Mouse (Mus musculus): ENCODE data around the gene Cd24a. TPM values are rescaled to one million over a fixed set of nuclear protein-coding genes. Genes with fewer than 3 reads are reported as not detected.

The Cd24a gene
- polyA plus RNA-seq, 1 experiment, result 790 TPM

DNA sequence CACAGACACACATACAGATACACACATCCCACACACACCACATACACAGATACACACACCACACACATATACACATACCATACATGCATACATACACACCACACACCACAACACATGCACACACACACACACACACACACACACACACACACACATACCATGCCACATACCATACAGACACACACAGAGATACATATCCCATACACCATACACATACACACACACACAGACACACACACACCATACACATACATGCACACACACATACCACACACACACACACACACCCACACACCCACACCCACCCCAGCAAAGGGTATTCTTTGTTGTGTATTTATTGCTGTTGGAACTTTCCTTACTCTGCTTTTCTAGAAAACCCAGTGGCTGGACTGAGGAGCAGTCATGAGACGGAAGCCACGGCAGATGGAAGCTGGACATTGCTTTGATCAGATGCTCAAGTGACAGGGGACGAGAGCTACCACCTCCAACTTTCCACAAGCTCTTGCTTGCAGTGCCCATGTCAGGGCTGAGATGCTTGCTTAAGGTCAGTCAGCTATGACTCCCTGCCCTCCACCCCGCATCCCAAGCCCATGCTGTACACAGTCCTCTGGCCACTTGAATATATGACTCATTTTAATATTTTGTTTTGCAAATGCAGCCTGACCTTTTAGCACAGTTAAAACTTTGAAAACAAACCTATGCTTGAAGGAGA is 26.0 kb downstream of the Cd24a start:
- Histone ChIP-seq H3K4me1 (ENCODE audit: control insufficient read depth, insufficient read depth, low read length) (peaks cover 5% of the 10 kb centered on the region; the same call in 1 of the 2 replicates), H3K4me3 (replicated peaks; ENCODE audit: control insufficient read depth, low read depth, low read length) (no peak overlapping the region), H3K27ac (ENCODE audit: control insufficient read depth, insufficient read depth, low read depth, low read length, poor library complexity) (no peak overlapping the region)
- 97% methylated on average over 4 of the region's 4 CpGs for WGBS
- no peak for TF ChIP-seq POLR2A (IDR thresholded peaks at IDR 0.05; ENCODE audit: borderline replicate concordance, control insufficient read depth, low read depth, low read length)
- no peak for TF ChIP-seq CTCF (IDR thresholded peaks at IDR 0.05; ENCODE audit: control insufficient read depth, insufficient read depth, low read length)

DNA sequence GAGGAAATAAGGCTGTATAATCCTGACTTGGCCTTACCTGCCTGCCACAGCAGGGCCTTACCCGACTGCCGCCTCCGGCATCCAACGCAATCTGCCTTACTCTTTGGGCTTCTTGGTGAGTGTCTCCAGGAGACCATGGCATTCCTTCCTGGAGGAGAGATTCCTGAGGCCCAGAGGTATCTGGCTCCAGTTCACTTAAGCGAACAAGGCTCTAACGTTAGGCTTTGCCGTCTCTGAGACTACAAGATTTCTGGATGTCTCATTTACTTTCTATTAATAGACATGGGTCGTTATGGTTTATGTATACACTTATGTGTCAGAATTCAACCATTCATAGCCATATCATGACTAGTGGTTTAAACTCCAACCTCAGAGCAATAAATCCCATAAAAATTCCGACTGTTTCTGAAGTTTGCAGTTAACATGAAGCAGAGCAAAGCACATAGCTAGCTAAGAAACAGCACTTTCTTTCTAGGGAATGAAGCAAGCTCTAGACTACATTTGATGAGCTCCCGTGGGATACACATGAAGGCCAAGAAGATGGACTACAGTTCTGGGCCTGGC is 26.7 kb downstream of the Cd24a start:
- TF ChIP-seq POLR2A (IDR thresholded peaks at IDR 0.05; ENCODE audit: borderline replicate concordance, control insufficient read depth, low read depth, low read length) (no peak), CTCF (IDR thresholded peaks at IDR 0.05; ENCODE audit: control insufficient read depth, insufficient read depth, low read length) (no peak)
- Histone ChIP-seq H3K4me1 (ENCODE audit: control insufficient read depth, insufficient read depth, low read length) (peaks cover 5% of the 10 kb centered on the region; the same call in 1 of the 2 replicates), H3K4me3 (replicated peaks; ENCODE audit: control insufficient read depth, low read depth, low read length) (no peak overlapping the region), H3K27ac (ENCODE audit: control insufficient read depth, insufficient read depth, low read depth, low read length, poor library complexity) (no peak overlapping the region)
- WGBS, result 93% methylated on average over 10 of the region's 10 CpGs

DNA sequence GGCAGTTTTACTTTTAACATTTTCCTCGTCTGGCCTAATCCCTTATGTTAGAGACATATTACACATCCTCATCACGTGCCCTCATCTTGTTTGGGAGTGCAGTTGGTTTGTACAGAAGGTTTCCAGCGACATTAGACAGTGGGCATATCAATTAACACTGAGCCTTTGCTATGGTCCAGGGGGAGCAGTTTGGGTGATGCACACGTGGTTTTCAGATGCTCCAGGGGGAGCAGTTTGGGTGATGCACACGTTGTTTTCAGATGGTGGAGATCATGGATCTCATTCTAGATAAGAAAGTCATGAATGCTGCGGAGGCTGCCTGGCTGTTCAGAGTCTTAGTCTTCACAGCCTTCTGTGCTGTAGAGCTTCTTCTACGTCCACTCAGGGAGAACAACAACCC is 27.8 kb downstream of the Cd24a start:
- TF ChIP-seq CTCF (IDR thresholded peaks at IDR 0.05; ENCODE audit: control insufficient read depth, insufficient read depth, low read length) (no peak), POLR2A (IDR thresholded peaks at IDR 0.05; ENCODE audit: borderline replicate concordance, control insufficient read depth, low read depth, low read length) (no peak)
- peaks cover 5% of the 10 kb centered on the region; the same call in 1 of the 2 replicates for H3K4me1 ChIP-seq (ENCODE audit: control insufficient read depth, insufficient read depth, low read length)
- 77% methylated on average over 7 of the region's 7 CpGs for WGBS
- H3K27ac ChIP-seq (ENCODE audit: control insufficient read depth, insufficient read depth, low read depth, low read length, poor library complexity), result no peak overlapping the region
- H3K4me3 ChIP-seq (replicated peaks; ENCODE audit: control insufficient read depth, low read depth, low read length), result no peak overlapping the region

DNA sequence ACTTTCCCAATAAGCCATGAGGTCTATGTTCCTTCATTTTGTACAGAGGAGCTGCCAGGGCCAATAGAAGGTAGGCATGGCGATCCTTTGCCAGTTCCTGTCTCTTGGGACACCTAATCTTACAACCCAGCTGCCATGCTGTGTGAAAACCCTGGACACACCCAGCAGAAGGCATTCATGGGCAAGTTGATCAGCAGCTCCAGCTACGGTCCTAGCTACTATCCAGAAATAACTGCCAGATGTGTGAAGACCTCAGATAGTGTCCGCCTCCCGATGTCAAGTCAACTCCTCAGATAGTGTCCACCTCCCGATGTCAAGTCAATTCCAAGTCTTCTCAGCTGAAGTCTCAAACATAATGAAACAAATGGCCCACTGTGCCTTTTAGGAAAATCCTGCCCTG is 31.4 kb downstream of the Cd24a start:
- WGBS, result 66% methylated on average over 5 of the region's 5 CpGs
- H3K4me1 ChIP-seq (ENCODE audit: control insufficient read depth, insufficient read depth, low read length), result peaks cover 5% of the 10 kb centered on the region; the same call in 1 of the 2 replicates

DNA sequence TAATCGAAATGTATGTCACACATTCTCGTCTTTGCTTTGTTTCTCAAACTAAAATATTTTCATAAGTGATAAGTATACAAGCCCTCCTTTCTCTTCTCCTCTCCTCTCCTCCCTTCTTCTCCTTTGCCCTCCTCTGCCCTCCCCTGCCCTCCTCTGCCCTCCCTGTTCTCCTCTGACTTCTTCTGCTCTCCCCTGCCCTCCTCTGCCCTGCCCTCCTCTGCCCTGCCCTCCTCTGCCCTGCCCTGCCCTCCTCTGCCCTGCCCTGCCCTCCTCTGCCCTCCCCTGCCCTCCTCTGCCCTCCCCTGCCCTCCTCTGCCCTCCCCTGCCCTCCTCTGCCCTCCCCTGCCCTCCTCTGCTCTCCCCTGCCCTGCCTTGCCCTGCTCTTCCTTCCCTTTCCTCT is 31.9 kb downstream of the Cd24a start:
- Histone ChIP-seq H3K4me1 (ENCODE audit: control insufficient read depth, insufficient read depth, low read length) (peaks cover 5% of the 10 kb centered on the region; the same call in 1 of the 2 replicates), H3K4me3 (replicated peaks; ENCODE audit: control insufficient read depth, low read depth, low read length) (no peak overlapping the region), H3K27ac (ENCODE audit: control insufficient read depth, insufficient read depth, low read depth, low read length, poor library complexity) (peak overlapping the region; percentile 85)
- 58% methylated on average over 2 of the region's 2 CpGs for WGBS
- TF ChIP-seq POLR2A (IDR thresholded peaks at IDR 0.05; ENCODE audit: borderline replicate concordance, control insufficient read depth, low read depth, low read length) (no peak), CTCF (IDR thresholded peaks at IDR 0.05; ENCODE audit: control insufficient read depth, insufficient read depth, low read length) (no peak)

More for the DNA sequence above, 31.4 kb downstream of the Cd24a start:
- Histone ChIP-seq H3K27ac (ENCODE audit: control insufficient read depth, insufficient read depth, low read depth, low read length, poor library complexity) (peak overlapping the region; percentile 85; the same call in 1 of the 2 replicates), H3K4me3 (replicated peaks; ENCODE audit: control insufficient read depth, low read depth, low read length) (no peak overlapping the region)
- TF ChIP-seq POLR2A (IDR thresholded peaks at IDR 0.05; ENCODE audit: borderline replicate concordance, control insufficient read depth, low read depth, low read length), result no peak
- no peak for TF ChIP-seq CTCF (IDR thresholded peaks at IDR 0.05; ENCODE audit: control insufficient read depth, insufficient read depth, low read length)

DNA sequence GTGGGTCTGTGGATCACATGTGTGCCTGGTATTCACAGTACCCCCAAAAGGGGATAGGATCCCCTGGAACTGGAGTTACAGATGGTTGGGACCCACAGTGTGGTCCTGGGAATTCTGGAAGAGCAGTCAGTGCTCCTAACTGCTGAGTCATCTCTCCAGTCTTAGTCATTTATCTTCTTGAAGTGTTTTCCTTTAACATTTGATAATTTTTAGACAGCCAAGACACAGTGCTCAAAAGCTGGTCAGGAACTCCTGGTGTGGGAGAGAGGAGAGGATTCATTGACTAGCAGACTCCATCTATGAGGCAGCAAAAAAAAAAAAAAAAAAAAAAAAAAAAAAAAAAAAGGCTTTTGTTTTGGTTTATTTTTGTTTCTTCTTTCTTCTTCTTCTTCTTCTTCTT is 33.0 kb downstream of the Cd24a start:
- Histone ChIP-seq H3K27ac (ENCODE audit: control insufficient read depth, insufficient read depth, low read depth, low read length, poor library complexity) (peak overlapping the region; percentile 66; the same call in 1 of the 2 replicates), H3K4me1 (ENCODE audit: control insufficient read depth, insufficient read depth, low read length) (peaks cover 5% of the 10 kb centered on the region; the same call in 1 of the 2 replicates), H3K4me3 (replicated peaks; ENCODE audit: control insufficient read depth, low read depth, low read length) (no peak overlapping the region)
- TF ChIP-seq POLR2A (IDR thresholded peaks at IDR 0.05; ENCODE audit: borderline replicate concordance, control insufficient read depth, low read depth, low read length), result no peak
- TF ChIP-seq CTCF (IDR thresholded peaks at IDR 0.05; ENCODE audit: control insufficient read depth, insufficient read depth, low read length), result no peak

DNA sequence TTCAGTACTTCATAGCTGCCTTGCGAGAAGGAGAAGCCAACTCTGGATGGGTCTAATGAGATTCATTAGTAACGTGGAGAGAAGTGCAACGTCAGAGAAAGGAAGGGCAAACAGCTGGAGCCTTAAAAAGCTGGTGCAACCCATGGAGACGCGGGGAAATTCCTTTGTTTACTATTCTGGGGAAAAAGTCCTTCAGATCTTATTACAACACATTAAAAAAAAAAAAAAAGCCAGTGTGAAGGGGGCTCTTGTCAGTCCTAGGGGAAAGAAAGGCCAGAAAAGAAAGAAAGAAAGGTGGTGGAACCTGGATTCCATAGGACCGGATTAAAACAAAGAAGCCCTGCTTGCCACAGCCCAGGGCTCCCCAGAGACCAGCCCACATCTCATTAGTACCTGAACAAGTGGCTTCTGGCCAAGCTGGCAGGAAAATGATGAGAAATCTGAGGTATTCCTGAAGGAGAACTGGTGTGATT is 41.0 kb downstream of the Cd24a start:
- 69% methylated on average over 6 of the region's 6 CpGs for WGBS
- Histone ChIP-seq H3K4me1 (ENCODE audit: control insufficient read depth, insufficient read depth, low read length) (no peaks in the 10 kb centered on the region; the same call in 1 of the 2 replicates), H3K4me3 (replicated peaks; ENCODE audit: control insufficient read depth, low read depth, low read length) (no peak overlapping the region), H3K27ac (ENCODE audit: control insufficient read depth, insufficient read depth, low read depth, low read length, poor library complexity) (no peak overlapping the region)
- no peak for TF ChIP-seq POLR2A (IDR thresholded peaks at IDR 0.05; ENCODE audit: borderline replicate concordance, control insufficient read depth, low read depth, low read length)
- TF ChIP-seq CTCF (IDR thresholded peaks at IDR 0.05; ENCODE audit: control insufficient read depth, insufficient read depth, low read length), result no peak

DNA sequence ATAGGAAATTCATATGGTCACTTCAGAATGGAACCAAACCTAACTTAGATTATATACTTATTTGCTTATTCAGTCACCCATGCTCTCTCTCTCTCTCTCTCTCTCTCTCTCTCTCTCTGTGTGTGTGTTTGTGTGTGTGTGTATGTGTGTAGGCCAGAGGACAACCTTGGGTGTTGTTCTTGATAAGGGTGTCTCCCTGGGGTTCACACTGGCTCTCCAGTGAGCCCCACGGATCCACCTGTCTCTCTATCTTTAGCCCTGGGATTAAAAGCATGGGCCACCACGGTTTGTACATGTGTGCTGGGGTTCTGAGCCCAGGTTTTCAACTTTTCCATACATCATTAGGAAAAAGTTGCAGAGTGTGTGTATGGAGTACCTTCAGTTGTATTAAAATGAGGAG is 41.9 kb downstream of the Cd24a start:
- no peak overlapping the region for H3K27ac ChIP-seq (ENCODE audit: control insufficient read depth, insufficient read depth, low read depth, low read length, poor library complexity)
- WGBS, result 53% methylated on average over 2 of the region's 2 CpGs
- H3K4me1 ChIP-seq (ENCODE audit: control insufficient read depth, insufficient read depth, low read length), result peaks cover 2% of the 10 kb centered on the region; the same call in 1 of the 2 replicates
- TF ChIP-seq POLR2A (IDR thresholded peaks at IDR 0.05; ENCODE audit: borderline replicate concordance, control insufficient read depth, low read depth, low read length) (no peak), CTCF (IDR thresholded peaks at IDR 0.05; ENCODE audit: control insufficient read depth, insufficient read depth, low read length) (no peak)
- no peak overlapping the region for H3K4me3 ChIP-seq (replicated peaks; ENCODE audit: control insufficient read depth, low read depth, low read length)
